Mouse (Mus musculus): ENCODE measurements around the gene Crybg3.

- TF ChIP-seq EP300 (IDR thresholded peaks at IDR 0.05; ENCODE audit: low read depth) (no peak), CTCF (IDR thresholded peaks at IDR 0.05; ENCODE audit: low read depth) (no peak)
Measured at GRCm38 (mm10) chr16:59597256-59597655, 3.5 kb downstream of the Crybg3 start.

All from liver, embryonic 14.5 days (tissue).